Mouse (Mus musculus) frontal cortex, postnatal 14 days (tissue): Measurements from ENCODE around the gene Gm9747.

Source experiments
- DNase-seq, 2 experiments: peaks; one replicate each; pipeline ENCODE4 v3.0.0; 2022; ENCODE audit warnings: low spot score in 2 of 2

Gm9747 gene

DNA sequence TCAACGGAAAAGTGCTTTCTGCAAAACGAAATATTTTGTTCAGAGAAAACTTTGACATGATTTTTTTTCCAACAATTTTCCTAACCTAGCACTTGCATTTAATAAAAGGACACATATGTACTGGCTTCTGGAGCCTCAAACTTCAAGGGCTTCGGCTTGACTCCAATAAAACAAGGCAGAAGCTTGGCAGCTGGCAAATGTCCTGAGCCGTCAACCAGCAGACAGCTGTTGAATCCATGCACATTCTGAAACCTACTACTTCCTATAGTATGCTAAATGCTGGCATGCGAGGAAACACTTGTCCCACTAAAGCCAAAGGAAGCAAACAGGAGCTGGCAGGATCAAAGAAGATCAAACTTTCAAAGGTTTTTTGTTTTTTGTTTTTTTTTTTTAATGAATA is 24.5 kb downstream of the Gm9747 start:
- DNase-seq, result no peak

DNA sequence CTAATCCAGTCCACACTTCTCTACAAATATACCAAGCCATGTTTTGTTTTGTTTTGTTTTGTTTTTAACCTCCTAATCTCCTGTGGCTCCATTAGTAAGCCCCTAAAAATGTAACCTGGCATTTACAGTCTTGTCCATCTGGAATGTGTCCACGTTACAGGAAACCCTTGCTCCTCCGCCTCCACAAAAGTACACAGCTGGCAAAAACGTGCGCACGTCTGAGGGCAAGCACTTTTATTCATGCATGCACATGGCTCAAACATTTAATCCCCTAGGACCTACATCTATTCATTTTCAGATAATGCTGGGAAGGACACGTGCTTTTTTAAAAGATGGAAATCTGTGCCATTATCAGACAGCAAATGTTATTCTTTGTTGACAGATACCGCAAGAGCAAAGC is 25.4 kb downstream of the Gm9747 start:
- no peak for DNase-seq

DNA sequence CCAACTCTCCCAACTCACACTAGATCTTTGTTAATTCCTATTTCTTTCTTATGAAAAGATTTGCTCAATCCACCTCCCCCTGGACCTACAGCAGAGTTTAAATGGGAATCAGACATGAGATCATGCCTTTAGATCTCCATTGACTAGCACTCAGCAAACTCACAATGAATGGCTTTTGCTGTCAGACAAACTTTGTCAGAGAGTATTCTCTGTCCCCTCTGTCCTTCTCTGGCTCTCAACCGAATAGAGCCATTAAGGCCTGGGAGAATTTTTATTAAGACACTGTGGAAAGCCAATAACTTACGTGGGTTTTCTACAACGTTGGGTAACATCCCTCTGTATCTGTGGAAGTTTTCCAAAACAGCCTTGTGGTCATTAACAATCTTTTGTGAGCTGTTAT is 27.1 kb downstream of the Gm9747 start:
- no peak for DNase-seq

DNA sequence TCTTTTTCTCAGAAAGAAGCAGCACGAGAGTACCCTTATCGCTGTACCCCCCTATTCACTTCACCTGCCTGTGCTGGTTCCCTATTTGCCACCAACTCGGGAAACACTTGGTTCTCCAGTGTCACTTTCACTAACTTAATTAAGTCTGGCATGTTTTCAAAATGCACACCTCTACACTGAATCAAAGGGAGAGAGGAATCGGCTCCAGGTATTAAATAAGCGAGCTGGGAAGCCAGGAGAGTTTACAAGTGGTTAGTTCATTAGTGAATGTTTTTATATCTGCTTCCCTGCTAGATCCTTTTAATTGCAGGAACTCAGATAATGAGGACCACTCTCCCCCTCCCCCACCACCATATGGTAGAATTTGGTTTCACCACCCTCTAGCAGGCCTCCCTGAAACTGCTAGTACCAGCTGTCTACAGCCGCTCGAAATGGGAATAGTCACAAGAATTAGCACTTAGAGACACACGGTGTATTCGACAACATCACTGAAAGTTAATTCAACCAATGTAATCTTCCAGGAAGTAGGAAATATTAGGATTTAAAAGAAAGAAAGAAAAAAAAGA is 28.2 kb downstream of the Gm9747 start:
- no peak for DNase-seq

DNA sequence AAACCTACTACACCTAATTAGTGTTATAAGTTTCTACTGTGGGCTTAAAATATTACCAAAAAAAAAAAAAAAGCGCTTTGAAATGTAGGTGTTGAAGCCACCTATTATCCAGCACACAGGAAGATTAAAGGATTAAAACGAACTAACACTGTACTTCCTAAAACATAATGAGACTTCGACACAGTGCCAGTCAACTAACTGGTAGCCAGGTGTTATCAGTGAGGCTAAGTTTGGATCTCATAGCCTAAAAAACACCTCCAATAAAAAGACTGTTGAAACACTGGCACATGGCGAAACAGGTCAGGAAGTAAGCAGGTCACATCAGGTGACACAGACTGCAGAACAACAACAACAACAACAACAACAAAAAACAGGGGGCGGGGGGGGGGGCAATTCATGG is 28.7 kb downstream of the Gm9747 start:
- no peak for DNase-seq

GRCm38 (mm10) chr1:82262331-82262730 is 29.4 kb downstream of the Gm9747 start:
- no peak for DNase-seq

DNA sequence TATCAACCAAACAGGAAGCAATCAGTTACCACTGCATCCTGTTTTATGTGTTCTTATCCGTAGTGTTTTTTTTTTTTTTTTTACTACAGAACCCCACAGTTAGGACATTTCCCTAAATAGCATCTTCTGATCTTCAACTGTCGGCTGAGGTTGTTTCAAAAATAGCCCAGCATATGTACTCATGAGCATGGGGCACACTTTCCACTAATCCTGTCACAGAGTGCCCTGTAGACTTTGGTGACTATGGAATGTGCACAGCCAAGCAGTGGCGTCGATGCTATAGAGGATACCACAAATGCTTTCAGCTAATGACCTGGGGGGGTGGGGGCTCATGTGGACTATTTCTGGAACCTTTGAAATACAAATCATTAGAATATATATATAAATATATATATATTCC is 34.6 kb downstream of the Gm9747 start:
- no peak for DNase-seq

GRCm38 (mm10) chr1:82272231-82272630 is 39.3 kb downstream of the Gm9747 start:
- DNase-seq, result no peak

GRCm38 (mm10) chr1:82273529-82273928 is 40.6 kb downstream of the Gm9747 start:
- no peak for DNase-seq

GRCm38 (mm10) chr1:82274361-82274760 is 41.4 kb downstream of the Gm9747 start:
- no peak for DNase-seq

DNA sequence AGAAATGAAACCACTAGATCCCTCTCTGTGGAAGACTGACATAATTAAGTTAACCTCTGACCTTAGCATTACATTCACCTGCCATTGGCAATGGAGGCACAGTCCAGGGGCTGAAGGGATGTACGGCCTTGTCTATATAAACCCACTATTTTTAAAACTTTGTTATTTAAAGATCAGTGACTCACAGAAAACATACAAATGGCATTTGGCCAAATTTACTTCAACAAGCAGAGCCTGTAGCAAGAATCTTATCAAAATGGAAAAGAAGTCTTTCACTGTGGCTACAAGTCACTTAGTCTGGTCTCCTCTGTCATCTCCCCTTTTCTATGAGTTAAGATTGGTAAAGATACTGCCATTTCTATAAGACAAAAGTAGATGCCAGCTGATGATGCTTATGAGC is 46.9 kb downstream of the Gm9747 start:
- no peak for DNase-seq

DNA sequence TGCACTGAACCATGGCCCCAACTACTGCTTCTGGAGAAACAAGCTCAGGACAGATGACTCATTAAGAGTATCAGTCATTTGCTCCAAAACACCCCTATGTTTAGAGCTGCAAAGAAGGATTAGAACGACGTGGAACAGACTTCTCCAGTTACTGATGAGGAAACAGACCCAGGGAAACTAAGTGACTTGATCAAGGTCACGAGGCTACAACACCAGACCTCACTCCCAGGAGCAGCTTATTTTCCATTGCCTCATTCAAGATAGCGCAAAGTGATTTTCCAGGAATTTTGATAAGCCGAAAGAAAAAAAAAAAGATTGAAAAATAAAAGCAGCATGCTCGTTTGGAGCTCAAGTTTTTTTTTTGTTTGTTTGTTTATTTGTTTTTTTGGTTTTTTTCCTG is 48.9 kb downstream of the Gm9747 start:
- no peak for DNase-seq

GRCm38 (mm10) chr1:82282992-82283611 is 50.2 kb downstream of the Gm9747 start:
- DNase-seq, result peak; percentile 78 to 85

- no peak for DNase-seq
These were observed 51.0 kb downstream of the Gm9747 start for GRCm38 (mm10) chr1:82283901-82284301.

GRCm38 (mm10) chr1:82284403-82284802 is 51.5 kb downstream of the Gm9747 start:
- no peak for DNase-seq
